Mouse (Mus musculus) heart, embryonic 11.5 days (tissue): ENCODE results near the gene Zbtb20. TPM values are rescaled to one million over a fixed set of nuclear protein-coding genes. Genes with fewer than 3 reads are reported as not detected.

Experiments
- ATAC-seq: fragments of 200-750 bp; cut with Nextera tagmentation; replicated peaks from 2 replicates; pipeline ENCODE4 v1.8.0; 2017; ENCODE audit warnings: moderate library complexity; ENCODE audit not compliant: insufficient number of reproducible peaks, low FRiP score, low TSS enrichment
- H3K27ac ChIP-seq: fragments of 300-500 bp; sonication (generic); 2 replicates; pipeline ENCODE4 v1.5.1; 2014; ENCODE audit warnings: mild to moderate bottlenecking, low read depth, low read length
- H3K27me3 ChIP-seq: fragments of 300-500 bp; sonication (generic); 2 replicates; pipeline ENCODE4 v1.6.1; 2014; ENCODE audit warnings: mild to moderate bottlenecking, low read length, mixed read lengths; ENCODE audit not compliant: control insufficient read depth, insufficient read depth
- H3K36me3 ChIP-seq: fragments of 300-500 bp; sonication (generic); 2 replicates; pipeline ENCODE4 v1.6.1; 2014; ENCODE audit warnings: mild to moderate bottlenecking, low read length, moderate library complexity, mixed read lengths; ENCODE audit not compliant: control insufficient read depth, insufficient read depth
- H3K4me1 ChIP-seq: fragments of 300-500 bp; sonication (generic); 2 replicates; pipeline ENCODE4 v1.6.1; 2014; ENCODE audit warnings: low read length; ENCODE audit not compliant: control insufficient read depth, insufficient read depth
- H3K4me2 ChIP-seq: fragments of 300-500 bp; sonication (generic); 2 replicates; pipeline ENCODE4 v1.6.1; 2014; ENCODE audit warnings: mild to moderate bottlenecking, moderate library complexity
- H3K4me3 ChIP-seq: fragments of 300-500 bp; sonication (generic); 2 replicates; pipeline ENCODE4 v1.5.1; 2014; ENCODE audit warnings: low read depth, low read length
- H3K9ac ChIP-seq: fragments of 300-500 bp; sonication (generic); 2 replicates; pipeline ENCODE4 v1.6.1; 2014; ENCODE audit warnings: mild to moderate bottlenecking, low read depth, low read length, moderate library complexity
- H3K9me3 ChIP-seq: fragments of 300-500 bp; sonication (generic); replicated peaks from 2 replicates; pipeline ENCODE4 v1.6.1; 2016; ENCODE audit warnings: low read length; ENCODE audit not compliant: control insufficient read depth
- WGBS: fragments of 180-500 bp; shearing (Covaris S2); extraction: QIAGEN DNeasy Blood & Tissue Kit; methylation state at CpG from one replicate; pipeline ENCODE4 v1.1.7; 2014; ENCODE audit not compliant: insufficient replicate concordance; 5-methylcytosine and 5-hydroxymethylcytosine counted together
- polyA plus RNA-seq: library from polyadenylated mRNA; unstranded; fragments of >200 nt; fragmentation: Nextera tagmentation; extraction: Ambion mirVana; gene quantifications from 2 replicates; pipeline ENCODE4 v1.2.1, GENCODE M21; 2014

Gene Zbtb20
- polyA plus RNA-seq, 1 experiment from 2014 or later = 39.0 TPM

GRCm38 (mm10) chr16:43172912-43173311 is 297.2 kb downstream of the Zbtb20 start:
- ATAC-seq = no peak

DNA sequence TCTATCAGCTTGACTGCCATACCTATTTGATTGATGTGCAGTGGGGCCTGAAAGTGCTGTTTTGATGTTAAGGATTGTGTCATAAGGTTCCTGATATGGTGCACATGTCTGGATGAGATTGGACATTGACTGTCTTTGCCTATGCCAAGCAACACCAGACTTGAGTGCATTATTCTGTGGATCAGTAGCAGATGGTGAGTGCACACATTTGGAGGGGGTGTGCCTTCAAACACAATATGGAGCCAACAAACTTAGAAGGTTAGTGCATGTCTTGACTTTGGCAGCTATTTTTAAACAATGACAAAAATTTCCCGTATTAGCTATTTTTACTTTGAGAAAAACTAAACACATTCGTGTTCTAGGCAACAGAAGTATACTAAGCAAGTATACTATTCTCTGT is 299.1 kb downstream of the Zbtb20 start:
- Histone ChIP-seq H3K4me2 (no peak overlapping the region), H3K36me3 (no peaks in the 10 kb centered on the region), H3K27me3 (no peaks in the 10 kb centered on the region), H3K4me3 (no peak overlapping the region), H3K9ac (no peak overlapping the region), H3K4me1 (no peaks in the 10 kb centered on the region), H3K27ac (no peak overlapping the region), H3K9me3 (no peaks in the 10 kb centered on the region)
- 77% methylated on average over 2 of the region's 2 CpGs for WGBS
- ATAC-seq = no peak

More at GRCm38 (mm10) chr16:43172912-43173311, 297.2 kb downstream of the Zbtb20 start:
- Histone ChIP-seq H3K9me3 (no peaks in the 10 kb centered on the region), H3K4me2 (no peak overlapping the region), H3K4me3 (no peak overlapping the region), H3K36me3 (no peaks in the 10 kb centered on the region), H3K27ac (no peak overlapping the region), H3K9ac (no peak overlapping the region), H3K27me3 (no peaks in the 10 kb centered on the region), H3K4me1 (no peaks in the 10 kb centered on the region)
- WGBS = 85% methylated on average over 1 of the region's 1 CpGs

GRCm38 (mm10) chr16:43181038-43181437 is 305.4 kb downstream of the Zbtb20 start:
- Histone ChIP-seq H3K4me2 (no peak overlapping the region), H3K4me3 (no peak overlapping the region), H3K9ac (no peak overlapping the region), H3K27ac (no peak overlapping the region), H3K4me1 (no peaks in the 10 kb centered on the region), H3K36me3 (no peaks in the 10 kb centered on the region), H3K27me3 (no peaks in the 10 kb centered on the region), H3K9me3 (no peaks in the 10 kb centered on the region)
- WGBS = 92% methylated on average over 1 of the region's 1 CpGs
- no peak for ATAC-seq

DNA sequence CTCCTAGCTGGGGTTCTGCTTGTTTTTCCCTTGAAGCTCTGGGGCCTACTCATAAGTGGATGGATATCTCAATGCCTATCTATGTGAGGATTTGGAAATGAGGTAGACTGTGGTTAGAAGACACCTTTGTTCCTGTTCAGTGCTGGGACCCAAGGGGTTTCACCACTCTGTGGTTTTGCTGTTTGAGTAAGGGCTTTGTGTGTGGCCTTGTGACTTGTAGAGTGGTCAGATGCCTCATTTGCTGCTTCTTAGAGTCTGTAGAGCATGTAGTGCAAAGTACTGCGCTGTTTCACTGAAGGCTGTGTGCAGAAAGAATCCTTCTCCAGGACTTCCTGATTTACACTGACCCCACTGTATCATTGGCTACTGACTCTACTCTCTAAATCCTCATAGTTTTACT is 314.7 kb downstream of the Zbtb20 start:
- H3K4me2 ChIP-seq = no peak overlapping the region
- H3K9me3 ChIP-seq = no peaks in the 10 kb centered on the region
- 94% methylated on average over 1 of the region's 1 CpGs for WGBS
- no peak overlapping the region for H3K4me3 ChIP-seq
- no peaks in the 10 kb centered on the region for H3K4me1 ChIP-seq
- ATAC-seq = no peak
- no peaks in the 10 kb centered on the region for H3K36me3 ChIP-seq
- H3K9ac ChIP-seq = no peak overlapping the region
- no peak overlapping the region for H3K27ac ChIP-seq
- H3K27me3 ChIP-seq = no peaks in the 10 kb centered on the region

DNA sequence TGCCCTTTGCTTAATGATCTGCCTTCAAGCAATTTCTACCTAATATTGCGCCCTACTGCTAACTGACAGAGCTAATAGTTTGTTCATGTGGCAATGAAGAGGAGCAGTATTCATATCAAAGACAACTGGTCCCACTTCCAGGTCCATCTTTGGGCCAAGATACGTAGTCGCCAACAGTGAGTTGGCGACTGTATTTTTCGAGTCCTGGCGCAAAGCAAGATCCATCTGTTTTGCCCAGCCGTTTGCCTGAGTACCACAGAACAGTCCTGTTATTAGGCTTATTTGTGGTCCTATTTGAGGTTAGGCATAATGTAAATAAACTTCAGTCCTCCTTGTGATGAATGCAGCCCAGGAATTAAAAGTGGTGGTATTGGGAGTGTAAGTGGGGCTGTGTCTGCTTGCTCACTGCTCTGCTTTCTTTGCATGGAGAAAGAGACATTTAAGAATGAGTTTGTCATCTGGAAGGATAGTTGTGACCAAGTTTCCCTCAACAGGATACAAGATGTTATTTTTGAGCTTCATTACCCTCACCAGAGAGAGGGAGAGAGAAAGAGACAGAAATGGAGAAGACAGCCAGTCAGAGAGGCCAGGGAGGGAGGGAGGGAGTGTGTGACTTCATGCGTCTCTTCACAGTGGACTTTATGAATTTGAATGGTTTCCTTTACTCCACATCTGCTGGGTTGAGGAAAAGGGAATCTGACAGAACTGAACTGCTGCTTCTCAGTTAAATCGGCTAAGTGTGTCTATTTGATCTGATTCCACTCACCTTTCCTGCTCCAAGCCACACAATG is 315.6 kb downstream of the Zbtb20 start:
- ATAC-seq = no peak
- H3K27me3 ChIP-seq = no peaks in the 10 kb centered on the region
- H3K9me3 ChIP-seq = no peaks in the 10 kb centered on the region
- H3K4me2 ChIP-seq = no peak overlapping the region
- H3K36me3 ChIP-seq = no peaks in the 10 kb centered on the region
- H3K4me3 ChIP-seq = no peak overlapping the region
- no peak overlapping the region for H3K27ac ChIP-seq
- 86% methylated on average over 9 of the region's 9 CpGs for WGBS
- H3K9ac ChIP-seq = no peak overlapping the region
- H3K4me1 ChIP-seq = no peaks in the 10 kb centered on the region

GRCm38 (mm10) chr16:43193631-43194239 is 318.1 kb downstream of the Zbtb20 start:
- no peak for ATAC-seq
- H3K9me3 ChIP-seq = no peaks in the 10 kb centered on the region
- 81% methylated on average over 6 of the region's 6 CpGs for WGBS
- no peaks in the 10 kb centered on the region for H3K27me3 ChIP-seq
- no peaks in the 10 kb centered on the region for H3K4me1 ChIP-seq
- no peak overlapping the region for H3K4me3 ChIP-seq
- no peak overlapping the region for H3K9ac ChIP-seq
- no peak overlapping the region for H3K27ac ChIP-seq
- no peak overlapping the region for H3K4me2 ChIP-seq
- H3K36me3 ChIP-seq = no peaks in the 10 kb centered on the region

DNA sequence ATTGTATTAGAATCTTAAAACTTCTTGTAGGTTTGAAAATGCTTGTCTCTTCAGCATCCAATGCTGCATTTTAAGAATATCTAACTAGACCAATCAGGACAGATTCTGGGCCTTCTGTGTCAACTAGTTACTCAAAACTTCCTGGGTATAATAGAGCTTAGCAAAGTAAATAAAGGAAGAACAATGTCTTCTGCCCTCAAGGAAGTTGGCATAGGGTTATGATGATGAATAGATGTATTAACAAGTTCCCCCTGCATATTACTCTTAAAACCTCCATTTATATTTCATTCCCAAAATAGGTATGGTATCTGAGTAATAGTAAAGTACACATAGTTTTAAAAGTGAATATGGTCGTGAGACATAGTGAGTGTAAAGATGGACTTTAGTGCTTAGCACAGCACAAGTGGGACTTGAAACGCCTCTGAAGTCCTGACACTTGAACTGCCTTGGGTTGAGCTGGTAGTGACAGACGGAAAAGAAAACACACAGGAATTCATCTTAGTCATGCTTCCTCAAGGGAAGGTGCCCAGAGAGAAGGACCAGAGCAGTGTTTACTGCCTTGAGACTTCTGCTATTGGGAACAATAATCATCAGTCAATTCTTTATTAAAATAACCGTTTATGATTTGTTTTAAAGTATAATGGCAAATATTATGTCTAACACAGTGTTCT is 341.8 kb downstream of the Zbtb20 start:
- no peaks in the 10 kb centered on the region for H3K36me3 ChIP-seq
- H3K4me2 ChIP-seq = no peak overlapping the region
- 36% methylated on average over 4 of the region's 4 CpGs for WGBS
- H3K4me3 ChIP-seq = no peak overlapping the region
- ATAC-seq = no peak
- H3K27me3 ChIP-seq = no peaks in the 10 kb centered on the region
- H3K27ac ChIP-seq = no peak overlapping the region
- H3K4me1 ChIP-seq = no peaks in the 10 kb centered on the region
- H3K9ac ChIP-seq = no peak overlapping the region
- no peaks in the 10 kb centered on the region for H3K9me3 ChIP-seq

- no peak overlapping the region for H3K27ac ChIP-seq
- H3K27me3 ChIP-seq = no peaks in the 10 kb centered on the region
- H3K36me3 ChIP-seq = no peaks in the 10 kb centered on the region
- H3K4me1 ChIP-seq = no peaks in the 10 kb centered on the region
- no peak overlapping the region for H3K4me3 ChIP-seq
- H3K9ac ChIP-seq = no peak overlapping the region
- ATAC-seq = no peak
- H3K9me3 ChIP-seq = no peaks in the 10 kb centered on the region
- WGBS = 88% methylated on average over 1 of the region's 1 CpGs
- no peak overlapping the region for H3K4me2 ChIP-seq
Measured at GRCm38 (mm10) chr16:43219367-43219766, 343.7 kb downstream of the Zbtb20 start.
